Mouse (Mus musculus) small intestine, adult 2 months (tissue): ENCODE measurements around the gene Gas2l1.

ENCODE experiments used
- CTCF ChIP-seq: fragments of 200-500 bp; IDR thresholded peaks from 2 replicates; pipeline ENCODE4 v1.5.1; 2012; ENCODE audit warnings: low read depth, mild to moderate bottlenecking, control low read depth, inconsistent platforms, low read length, moderate library complexity, mixed read lengths; ENCODE audit not compliant: insufficient replicate concordance, insufficient read length; ENCODE audit errors: extremely low read depth
- POLR2A ChIP-seq: fragments of 200-500 bp; IDR thresholded peaks from 2 replicates; pipeline ENCODE4 v1.6.1; 2012; ENCODE audit warnings: low read depth, mild to moderate bottlenecking, control low read depth, inconsistent platforms, low read length, moderate library complexity

GRCm38 (mm10) chr11:5061413-5062139, 3.6 kb downstream of the Gas2l1 start:
- no peak for TF ChIP-seq CTCF
- TF ChIP-seq POLR2A, result no peak
